Mouse (Mus musculus) CD4-positive, CD25-positive, alpha-beta regulatory T cell, adult 2 months (primary cell): ENCODE measurements around the gene Klf1.
"Not testable (repeated sequence)": the region's sequence is repeated elsewhere in the genome, so short reads cannot be mapped to it uniquely, and the experiment has no call there.

Experiments
- DNase-seq: peaks from one replicate; pipeline ENCODE4 v3.0.0-alpha.2; 2012; ENCODE audit warnings: low read depth, low spot score

Klf1 gene

GRCm38 (mm10) chr8:84907493-84907892, 5.8 kb downstream of the Klf1 start:
- no peak for DNase-seq

GRCm38 (mm10) chr8:84907979-84908378, 6.3 kb downstream of the Klf1 start:
- not testable (repeated sequence) for DNase-seq

- DNase-seq: peak; percentile 95
Measured at GRCm38 (mm10) chr8:84908421-84909161, 6.9 kb downstream of the Klf1 start, which contains the start of gene Dnase2a. Dnase2a (plus strand) TSS chr8:84908560.

GRCm38 (mm10) chr8:84909162-84909767, 7.5 kb downstream of the Klf1 start:
- DNase-seq: no peak

- peak; percentile 67 for DNase-seq
Measured at GRCm38 (mm10) chr8:84909949-84910348, 8.2 kb downstream of the Klf1 start.

- DNase-seq: no peak
Measured at GRCm38 (mm10) chr8:84910551-84910950, 8.8 kb downstream of the Klf1 start.

- DNase-seq: no peak
Measured at GRCm38 (mm10) chr8:84911854-84912253, 10.1 kb downstream of the Klf1 start.

GRCm38 (mm10) chr8:84912391-84912790, 10.7 kb downstream of the Klf1 start:
- peak; percentile 16 for DNase-seq

- peak; percentile 93 for DNase-seq
Measured at GRCm38 (mm10) chr8:84912895-84913501, 11.3 kb downstream of the Klf1 start.

GRCm38 (mm10) chr8:84913502-84913900, 11.8 kb downstream of the Klf1 start:
- DNase-seq: no peak

- peak; percentile 77 for DNase-seq
Measured at GRCm38 (mm10) chr8:84913960-84914359, 12.2 kb downstream of the Klf1 start.

GRCm38 (mm10) chr8:84915269-84915668, 13.5 kb downstream of the Klf1 start:
- DNase-seq: no peak

- no peak for DNase-seq
Measured at GRCm38 (mm10) chr8:84917781-84918180, 16.1 kb downstream of the Klf1 start.

GRCm38 (mm10) chr8:84918646-84919045, 16.9 kb downstream of the Klf1 start:
- DNase-seq: no peak

GRCm38 (mm10) chr8:84921596-84921995, 19.9 kb downstream of the Klf1 start:
- no peak for DNase-seq

GRCm38 (mm10) chr8:84925557-84925956, 23.8 kb downstream of the Klf1 start:
- DNase-seq: no peak

- no peak for DNase-seq
Measured at GRCm38 (mm10) chr8:84927513-84927912, 25.8 kb downstream of the Klf1 start.

- peak; percentile 82 for DNase-seq
Measured at GRCm38 (mm10) chr8:84928456-84929306, 27.0 kb downstream of the Klf1 start.

GRCm38 (mm10) chr8:84930582-84930981, 28.9 kb downstream of the Klf1 start:
- DNase-seq: no peak

- no peak for DNase-seq
Measured at GRCm38 (mm10) chr8:84933767-84934559, 32.2 kb downstream of the Klf1 start.

- peak; percentile 55 for DNase-seq
Measured at GRCm38 (mm10) chr8:84934860-84935259, 33.1 kb downstream of the Klf1 start.
